Mouse (Mus musculus) MEL (cell line): ENCODE results near the gene Gm42878. TPM values are rescaled to one million over a fixed set of nuclear protein-coding genes. Genes with fewer than 3 reads are reported as not detected.

ENCODE experiments used
- DNase-seq: peaks from one replicate; pipeline ENCODE4 v3.0.0; 2011; ENCODE audit warnings: low read depth, low spot score
- H3K27ac ChIP-seq: 2 replicates; pipeline ENCODE4 v1.5.1; 2012; ENCODE audit warnings: low read depth, mild to moderate bottlenecking, control low read depth, low read length, moderate library complexity; ENCODE audit not compliant: control insufficient read depth
- H3K27me3 ChIP-seq, 2 experiments: fragments of 150-350 bp in 1 of 2; sonication (generic) in 1 of 2; 2 replicates each; pipeline ENCODE4 v1.6.1; 2012; ENCODE audit warnings: low read length in 2 of 2, mild to moderate bottlenecking in 2 of 2, improper control_type of control experiment in 1 of 2, moderate library complexity in 1 of 2; ENCODE audit not compliant: insufficient read depth in 2 of 2, control insufficient read depth in 1 of 2
- H3K36me3 ChIP-seq, 2 experiments: 2 replicates each; pipeline ENCODE4 v1.6.1; 2012 to 2014; ENCODE audit warnings: low read length in 2 of 2, improper control_type of control experiment in 1 of 2, inconsistent platforms in 1 of 2, mild to moderate bottlenecking in 1 of 2; ENCODE audit not compliant: insufficient read depth in 2 of 2, control insufficient read depth in 1 of 2
- H3K4me1 ChIP-seq, 2 experiments: fragments of 150-350 bp in 1 of 2; sonication (generic) in 1 of 2; 2 replicates each; pipeline ENCODE4 v1.6.1; 2012; ENCODE audit warnings: low read length in 2 of 2, improper control_type of control experiment in 1 of 2, mild to moderate bottlenecking in 1 of 2; ENCODE audit not compliant: insufficient read depth in 2 of 2, control insufficient read depth in 1 of 2
- H3K4me3 ChIP-seq, 2 experiments: fragments of 150-350 bp in 1 of 2; sonication (generic) in 1 of 2; 2 replicates each; pipeline ENCODE4 v1.5.1; 2012; ENCODE audit warnings: low read depth in 2 of 2, low read length in 2 of 2, mild to moderate bottlenecking in 2 of 2, moderate library complexity in 2 of 2, control low read depth in 1 of 2, improper control_type of control experiment in 1 of 2; ENCODE audit not compliant: control insufficient read depth in 1 of 2, insufficient read depth in 1 of 2
- H3K79me2 ChIP-seq: 2 replicates; pipeline ENCODE4 v1.6.1; 2012; ENCODE audit warnings: mild to moderate bottlenecking, low read length, moderate library complexity; ENCODE audit not compliant: control insufficient read depth, poor library complexity, insufficient read depth
- H3K9ac ChIP-seq: 2 replicates; pipeline ENCODE4 v1.6.1; 2012; ENCODE audit warnings: low read depth, mild to moderate bottlenecking, control low read depth, low read length, moderate library complexity; ENCODE audit not compliant: control insufficient read depth, poor library complexity, severe bottlenecking
- H3K9me3 ChIP-seq: fragments of 150-350 bp; sonication (generic); replicated peaks from 2 replicates; pipeline ENCODE4 v1.6.1; 2012; ENCODE audit warnings: mild to moderate bottlenecking, low read length, improper control_type of control experiment, moderate library complexity; ENCODE audit not compliant: insufficient read depth
- BHLHE40 ChIP-seq: IDR thresholded peaks from 2 replicates; pipeline ENCODE4 v1.6.1; 2012; ENCODE audit warnings: low read depth, mild to moderate bottlenecking, inconsistent platforms, low read length, improper control_type of control experiment, borderline replicate concordance
- CHD1 ChIP-seq: IDR thresholded peaks from 2 replicates; pipeline ENCODE4 v1.6.1; 2012; ENCODE audit warnings: low read depth, mild to moderate bottlenecking, inconsistent platforms, low read length, improper control_type of control experiment
- CHD2 ChIP-seq: IDR thresholded peaks from 2 replicates; pipeline ENCODE4 v1.6.1; 2011; ENCODE audit warnings: low read length, improper control_type of control experiment
- CTCF ChIP-seq, 3 experiments: IDR thresholded peaks in 2 of 3; conservative IDR thresholded peaks in 1 of 3; 2 replicates each; pipeline ENCODE4 v1.5.1; 2011 to 2012; ENCODE audit warnings: low read length in 3 of 3, low read depth in 2 of 3, mild to moderate bottlenecking in 2 of 3, improper control_type of control experiment in 1 of 3, inconsistent platforms in 1 of 3, mixed read lengths in 1 of 3, moderate library complexity in 1 of 3; ENCODE audit not compliant: control insufficient read depth in 1 of 3, insufficient read depth in 1 of 3, poor library complexity in 1 of 3, severe bottlenecking in 1 of 3
- ELF1 ChIP-seq: IDR thresholded peaks from 2 replicates; pipeline ENCODE4 v1.6.1; 2014; ENCODE audit warnings: low read depth, mild to moderate bottlenecking, inconsistent platforms, low read length, improper control_type of control experiment, moderate library complexity
- EP300 ChIP-seq, 2 experiments: IDR thresholded peaks; 2 replicates each; pipeline ENCODE4 v1.6.1; 2011; ENCODE audit warnings: improper control_type of control experiment in 2 of 2, low read length in 2 of 2, low read depth in 1 of 2, mild to moderate bottlenecking in 1 of 2
- ETS1 ChIP-seq: IDR thresholded peaks from 2 replicates; pipeline ENCODE4 v1.6.1; 2012; ENCODE audit warnings: low read depth, mild to moderate bottlenecking, inconsistent platforms, low read length, improper control_type of control experiment, moderate library complexity
- GABPA ChIP-seq: IDR thresholded peaks from 2 replicates; pipeline ENCODE4 v1.6.1; 2012; ENCODE audit warnings: low read depth, mild to moderate bottlenecking, inconsistent platforms, low read length, improper control_type of control experiment, moderate library complexity
- GATA1 ChIP-seq: IDR thresholded peaks from 2 replicates; pipeline ENCODE4 v1.6.1; 2011; ENCODE audit warnings: low read depth, low read length, improper control_type of control experiment
- HCFC1 ChIP-seq: IDR thresholded peaks from 2 replicates; pipeline ENCODE4 v1.6.1; 2012; ENCODE audit warnings: low read depth, mild to moderate bottlenecking, inconsistent platforms, low read length, improper control_type of control experiment, moderate library complexity
- JUND ChIP-seq: IDR thresholded peaks from 2 replicates; pipeline ENCODE4 v1.6.1; 2011; ENCODE audit warnings: low read depth, mild to moderate bottlenecking, improper control_type of control experiment, low read length
- KAT2A ChIP-seq: conservative IDR thresholded peaks from 2 replicates; pipeline ENCODE4 v1.6.1; 2012; ENCODE audit warnings: low read depth, low read length, improper control_type of control experiment, inconsistent platforms
- MAFK ChIP-seq: IDR thresholded peaks from 2 replicates; pipeline ENCODE4 v1.6.1; 2011; ENCODE audit warnings: low read depth, mild to moderate bottlenecking, low read length, improper control_type of control experiment, borderline replicate concordance
- MAX ChIP-seq: IDR thresholded peaks from 2 replicates; pipeline ENCODE4 v1.6.1; 2011; ENCODE audit warnings: low read length, improper control_type of control experiment
- MAZ ChIP-seq: IDR thresholded peaks from 2 replicates; pipeline ENCODE4 v1.6.1; 2012; ENCODE audit warnings: low read depth, mild to moderate bottlenecking, inconsistent platforms, low read length, improper control_type of control experiment
- MEF2A ChIP-seq: IDR thresholded peaks from 2 replicates; pipeline ENCODE4 v1.6.1; 2014; ENCODE audit warnings: low read depth, mild to moderate bottlenecking, inconsistent platforms, low read length, improper control_type of control experiment; ENCODE audit not compliant: poor library complexity, insufficient replicate concordance, severe bottlenecking; ENCODE audit errors: extremely low read depth
- MXI1 ChIP-seq: IDR thresholded peaks from 2 replicates; pipeline ENCODE4 v1.6.1; 2011; ENCODE audit warnings: mild to moderate bottlenecking, low read depth, low read length, improper control_type of control experiment
- MYB ChIP-seq: IDR thresholded peaks from 2 replicates; pipeline ENCODE4 v1.6.1; 2011; ENCODE audit warnings: mild to moderate bottlenecking, low read depth, low read length, improper control_type of control experiment
- MYC ChIP-seq: IDR thresholded peaks from 2 replicates; pipeline ENCODE4 v1.6.1; 2011; ENCODE audit warnings: low read depth, mild to moderate bottlenecking, low read length, improper control_type of control experiment, moderate library complexity
- NELFE ChIP-seq: IDR thresholded peaks from 2 replicates; pipeline ENCODE4 v1.6.1; 2011; ENCODE audit warnings: low read depth, low read length, improper control_type of control experiment
- NRF1 ChIP-seq: IDR thresholded peaks from 2 replicates; pipeline ENCODE4 v1.6.1; 2014; ENCODE audit warnings: low read depth, mild to moderate bottlenecking, inconsistent platforms, low read length, improper control_type of control experiment, moderate library complexity; ENCODE audit not compliant: poor library complexity, insufficient read depth, severe bottlenecking
- POLR2A ChIP-seq, 2 experiments: IDR thresholded peaks; 2 replicates each; pipeline ENCODE4 v1.6.1; 2011 to 2012; ENCODE audit warnings: low read length in 2 of 2, mild to moderate bottlenecking in 2 of 2, control low read depth in 1 of 2, improper control_type of control experiment in 1 of 2, low read depth in 1 of 2, moderate library complexity in 1 of 2; ENCODE audit not compliant: control insufficient read depth in 1 of 2, insufficient read depth in 1 of 2, poor library complexity in 1 of 2
- POLR2AphosphoS5 ChIP-seq: IDR thresholded peaks from 2 replicates; pipeline ENCODE4 v1.6.1; 2012; ENCODE audit warnings: low read depth, borderline replicate concordance, mild to moderate bottlenecking, inconsistent platforms, low read length, moderate library complexity, mixed read lengths
- RAD21 ChIP-seq: IDR thresholded peaks from 2 replicates; pipeline ENCODE4 v1.6.1; 2011; ENCODE audit warnings: mild to moderate bottlenecking, low read depth, low read length, improper control_type of control experiment
- RCOR1 ChIP-seq: IDR thresholded peaks from 2 replicates; pipeline ENCODE4 v1.6.1; 2012; ENCODE audit warnings: low read depth, mild to moderate bottlenecking, inconsistent platforms, low read length, improper control_type of control experiment
- SIN3A ChIP-seq: IDR thresholded peaks from 2 replicates; pipeline ENCODE4 v1.6.1; 2012; ENCODE audit warnings: low read length, improper control_type of control experiment, inconsistent platforms
- SMC3 ChIP-seq: IDR thresholded peaks from 2 replicates; pipeline ENCODE4 v1.6.1; 2011; ENCODE audit warnings: low read depth, low read length, improper control_type of control experiment
- TAL1 ChIP-seq: IDR thresholded peaks from 2 replicates; pipeline ENCODE4 v1.6.1; 2012; ENCODE audit warnings: mild to moderate bottlenecking, inconsistent platforms, low read length, moderate library complexity, mixed read lengths
- TBP ChIP-seq: IDR thresholded peaks from 2 replicates; pipeline ENCODE4 v1.8.0; 2011; ENCODE audit warnings: low read depth, low read length, improper control_type of control experiment
- TCF12 ChIP-seq: IDR thresholded peaks from 2 replicates; pipeline ENCODE4 v1.6.1; 2014; ENCODE audit warnings: low read depth, mild to moderate bottlenecking, inconsistent platforms, low read length, improper control_type of control experiment, moderate library complexity
- UBTF ChIP-seq: IDR thresholded peaks from 2 replicates; pipeline ENCODE4 v1.6.1; 2012; ENCODE audit warnings: low read depth, mild to moderate bottlenecking, inconsistent platforms, low read length, improper control_type of control experiment, moderate library complexity, borderline replicate concordance; ENCODE audit not compliant: insufficient read depth
- USF1 ChIP-seq: IDR thresholded peaks from 2 replicates; pipeline ENCODE4 v1.6.1; 2014; ENCODE audit warnings: low read depth, mild to moderate bottlenecking, inconsistent platforms, low read length, improper control_type of control experiment, moderate library complexity
- USF2 ChIP-seq, 2 experiments: IDR thresholded peaks; 2 replicates each; pipeline ENCODE4 v1.6.1; 2011 to 2012; ENCODE audit warnings: improper control_type of control experiment in 2 of 2, low read length in 2 of 2, borderline replicate concordance in 1 of 2, inconsistent platforms in 1 of 2, low read depth in 1 of 2, mild to moderate bottlenecking in 1 of 2; ENCODE audit not compliant: insufficient read depth in 1 of 2
- ZMIZ1 ChIP-seq: IDR thresholded peaks from 2 replicates; pipeline ENCODE4 v1.6.1; 2012; ENCODE audit warnings: low read depth, mild to moderate bottlenecking, inconsistent platforms, low read length, improper control_type of control experiment, moderate library complexity
- ZNF384 ChIP-seq: IDR thresholded peaks from 2 replicates; pipeline ENCODE4 v1.6.1; 2012; ENCODE audit warnings: low read depth, mild to moderate bottlenecking, inconsistent platforms, low read length, improper control_type of control experiment
- polyA plus RNA-seq, 2 experiments: library from polyadenylated mRNA; stranded (reverse) in 1 of 2; unstranded in 1 of 2; fragments of >175 nt in 1 of 2; fragments of >200 nt in 1 of 2; gene quantifications; 2 replicates each; pipeline versions ENCODE4 v1.2.1 to v1.2.4; 2012; ENCODE audit warnings: low replicate concordance in 2 of 2, low read depth in 1 of 2; ENCODE audit not compliant: insufficient read length in 2 of 2, insufficient read depth in 1 of 2, missing spikeins in 1 of 2
- total RNA-seq: library from RNA; depleted of rRNA; stranded (reverse); fragments of 300-350 nt; gene quantifications from 2 replicates; pipeline ENCODE4 v1.2.3, GENCODE M21; 2012

The Gm42878 gene
- total and polyA plus RNA-seq, 3 experiments = not detected

DNA sequence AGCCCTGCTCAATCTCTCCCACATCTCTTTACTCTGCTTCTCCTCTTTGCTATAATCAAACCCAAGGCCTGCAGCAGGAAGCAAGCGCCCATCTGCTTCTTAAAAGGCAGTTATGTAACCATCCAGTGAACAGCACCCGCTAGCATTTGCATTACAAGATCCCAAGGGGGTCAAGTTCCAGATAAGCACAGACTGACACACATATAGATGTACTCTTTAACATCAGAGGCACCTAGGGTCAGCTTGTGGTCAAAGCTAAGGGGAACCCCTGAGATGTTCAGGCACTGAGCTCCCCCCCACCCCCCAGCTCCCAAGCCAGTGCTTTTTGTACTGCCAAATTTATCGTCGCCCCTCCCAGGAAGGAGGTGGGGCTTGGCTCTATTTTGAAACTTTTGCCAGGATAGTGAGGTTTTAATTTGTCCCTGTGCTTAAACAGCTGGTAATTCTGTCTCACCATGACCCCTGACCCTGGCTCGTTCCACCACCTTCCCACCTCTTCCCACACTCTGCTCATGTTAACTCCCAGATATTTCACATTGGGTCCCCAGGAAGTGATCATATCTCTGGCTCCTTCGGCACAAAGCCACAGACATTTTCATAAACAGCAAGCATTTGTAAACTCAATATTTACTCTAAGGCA is 41.2 kb upstream of the Gm42878 start:
- H3K36me3 ChIP-seq = peaks cover 0 to 30% of the 10 kb centered on the region in 2 experiments; a peak in 2 of 4 replicates
- peak; percentile 83 for DNase-seq
- H3K27me3 ChIP-seq = no peaks in the 10 kb centered on the region
- peak overlapping the region; percentile 88 for H3K27ac ChIP-seq
- no peaks in the 10 kb centered on the region for H3K9me3 ChIP-seq
- peaks cover 7% of the 10 kb centered on the region; the same call in 1 of the 2 replicates for H3K79me2 ChIP-seq
- peaks cover 20 to 27% of the 10 kb centered on the region in 2 experiments for H3K4me1 ChIP-seq
- peak overlapping the region; percentile 44 for H3K9ac ChIP-seq
- H3K4me3 ChIP-seq = peak overlapping the region; percentile 56 to 67
- no peak for TF ChIP-seq MYB
- no peak for TF ChIP-seq POLR2AphosphoS5
- TF ChIP-seq BHLHE40 = no peak
- no peak for TF ChIP-seq NELFE
- TF ChIP-seq EP300 (IDR thresholded peaks at IDR 0.05; ENCODE audit: low read depth in 1 of 2, low read length in 2 of 2) = peak in 1 of 2 experiments; percentile 17; a peak in 2 of 4 replicates
- no peak for TF ChIP-seq UBTF
- TF ChIP-seq GABPA = no peak
- no peak for TF ChIP-seq MAX
- peak; percentile 40; the same call in 1 of the 2 replicates for TF ChIP-seq ELF1
- no peak for TF ChIP-seq MEF2A
- no peak for TF ChIP-seq MYC
- TF ChIP-seq RCOR1 = no peak
- peak; percentile 29; the same call in 1 of the 2 replicates for TF ChIP-seq ETS1
- 0 out of 2 replicates have a peak, but pooled peaks have one; percentile 13 for TF ChIP-seq TCF12
- no peak for TF ChIP-seq HCFC1
- TF ChIP-seq MAZ = no peak
- no peak for TF ChIP-seq NRF1
- no peak for TF ChIP-seq ZMIZ1
- peak; percentile 10; the same call in 1 of the 2 replicates for TF ChIP-seq TBP
- 0 out of 2 replicates have a peak, but pooled peaks have one; percentile 9 for TF ChIP-seq TAL1
- TF ChIP-seq POLR2A (IDR thresholded peaks at IDR 0.05; ENCODE audit: control insufficient read depth in 1 of 2, insufficient read depth in 1 of 2, low read depth in 1 of 2, low read length in 2 of 2, poor library complexity in 1 of 2) = peak in 1 of 2 experiments; percentile 25; a peak in 1 of 4 replicates
- TF ChIP-seq RAD21 = no peak
- TF ChIP-seq USF2 (IDR thresholded peaks at IDR 0.05; ENCODE audit: borderline replicate concordance in 1 of 2, insufficient read depth in 1 of 2, low read depth in 1 of 2, low read length in 2 of 2) = no peak
- TF ChIP-seq KAT2A = no peak
- TF ChIP-seq ZNF384 = no peak
- TF ChIP-seq JUND = no peak
- peak; percentile 63; the same call in 1 of the 2 replicates for TF ChIP-seq SIN3A
- no peak for TF ChIP-seq USF1
- TF ChIP-seq SMC3 = no peak
- no peak for TF ChIP-seq CHD2
- peak; percentile 2; the same call in 1 of the 2 replicates for TF ChIP-seq GATA1
- TF ChIP-seq CTCF (IDR thresholded peaks at IDR 0.05 in 2 of 3, conservative IDR thresholded peaks at IDR 0.05 in 1 of 3; ENCODE audit: control insufficient read depth in 1 of 3, insufficient read depth in 1 of 3, low read depth in 2 of 3, low read length in 3 of 3, poor library complexity in 1 of 3, severe bottlenecking in 1 of 3) = no peak
- TF ChIP-seq CHD1 = no peak
- no peak for TF ChIP-seq MAFK
- TF ChIP-seq MXI1 = no peak; the same call in 1 of the 2 replicates
